Comparison of ENCODE assay signal across 18 mouse cellular contexts in the genomic region with DNA sequence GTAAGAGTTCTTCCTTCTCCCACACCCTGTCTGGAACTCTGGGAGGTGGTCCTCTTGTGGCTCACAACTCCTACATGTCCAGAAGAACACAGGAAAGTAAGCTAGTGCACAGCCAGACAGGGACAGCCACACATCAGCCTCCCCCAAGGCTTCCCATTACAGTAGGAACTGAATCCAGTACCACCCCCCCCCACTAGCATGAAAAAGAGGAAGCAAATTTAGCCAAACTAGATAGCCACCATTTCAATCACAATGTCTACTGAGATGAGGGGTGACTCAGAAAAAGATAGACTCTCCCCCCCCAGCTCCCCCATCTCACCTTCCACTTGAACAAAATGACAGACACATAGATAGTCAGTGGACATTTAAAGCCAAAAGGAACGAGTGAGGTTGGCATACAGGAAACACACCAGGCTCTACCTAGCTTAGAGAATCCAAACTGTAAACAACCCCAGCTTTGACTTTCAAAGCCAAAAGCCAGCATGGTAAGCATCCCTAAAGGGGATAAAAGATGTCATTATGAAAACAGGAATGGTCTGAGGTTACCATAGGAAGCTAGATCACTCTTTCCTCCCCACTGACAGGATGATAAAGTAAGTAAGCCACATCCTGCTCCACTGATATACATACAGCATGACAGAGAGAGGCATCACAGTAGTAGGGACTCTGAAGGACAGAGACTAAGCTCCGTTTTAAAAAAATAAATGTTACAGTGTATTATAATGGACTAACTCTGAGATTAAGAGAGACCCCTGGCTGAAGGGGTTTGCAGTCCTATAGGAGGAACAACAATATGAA.
"Had no signal": no experiment of that assay in that cellular context is flagged by ENCODE, and none has a peak within 500 bp of the region (broad histone marks: within the 10 kb centered on the region; RNA-seq: fewer than 3 reads in every experiment).

No protein-coding gene starts in this region.

- H3K4me1 ChIP-seq: intestine, embryonic 15.5 days; limb, embryonic 13.5 days; midbrain, embryonic 10.5 days; neural tube, embryonic 13.5 days had no signal

- H3K9me3 ChIP-seq: intestine, embryonic 15.5 days; limb, embryonic 13.5 days; midbrain, embryonic 10.5 days; neural tube, embryonic 13.5 days had no signal

- H3K4me3 ChIP-seq: intestine, embryonic 15.5 days; left cerebral cortex, adult 2 months; limb, embryonic 13.5 days; midbrain, embryonic 10.5 days; neural tube, embryonic 13.5 days had no signal

- DNase-seq: kidney, adult 18-20 months; kidney, postnatal 14 days; left cerebral cortex, postnatal 4 days; lung, adult 18-20 months; lung, postnatal 4 days; midbrain, embryonic 14.5 days; right cerebral cortex, postnatal 4 days; spleen, adult 18-20 months; thymus, adult 18-20 months; thymus, postnatal 14 days had no signal

- H3K27me3 ChIP-seq: intestine, embryonic 15.5 days; limb, embryonic 13.5 days; neural tube, embryonic 13.5 days had no signal

- ATAC-seq: intestine, embryonic 15.5 days; lung, postnatal 0 days had no signal

- H3K36me3 ChIP-seq: intestine, embryonic 15.5 days; limb, embryonic 13.5 days; midbrain, embryonic 10.5 days; neural tube, embryonic 13.5 days had no signal

- H3K27ac ChIP-seq: intestine, embryonic 15.5 days; left cerebral cortex, adult 2 months; limb, embryonic 13.5 days; liver, embryonic 14.5 days; midbrain, embryonic 10.5 days; neural tube, embryonic 13.5 days; stomach, postnatal 0 days had no signal

- H3K4me2 ChIP-seq: intestine, embryonic 15.5 days; limb, embryonic 13.5 days; neural tube, embryonic 13.5 days had no signal

- H3K9ac ChIP-seq: intestine, embryonic 15.5 days; limb, embryonic 13.5 days; liver, embryonic 14.5 days; neural tube, embryonic 13.5 days had no signal
